Mouse (Mus musculus): ENCODE measurements around the gene Smr2. TPM values are rescaled to one million over a fixed set of nuclear protein-coding genes. Genes with fewer than 3 reads are reported as not detected.

Smr2 gene
- not detected for total RNA-seq (2023)

DNA sequence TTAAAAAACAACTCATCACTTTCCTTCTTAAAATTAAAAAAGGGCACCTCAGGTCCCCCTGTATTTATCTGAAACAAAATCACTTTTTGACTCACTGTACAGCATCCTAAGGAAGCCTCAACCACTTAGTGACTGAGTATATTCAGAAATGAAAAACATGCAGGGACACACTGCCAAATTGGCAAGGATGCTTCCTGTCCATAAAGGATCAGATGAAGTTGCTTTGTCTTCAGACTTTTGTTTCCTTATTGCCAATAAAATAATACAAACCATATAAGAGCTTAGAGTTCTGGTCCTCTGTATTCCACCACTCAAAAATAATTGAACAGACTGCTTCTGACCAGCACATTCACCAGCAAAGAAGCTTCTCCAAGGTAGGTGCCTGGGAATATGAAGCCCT, at the start of gene Smr2:
Gene Smr2 (plus strand): TSS at position 301 of the 400 bp plus-strand sequence.

GRCm38 (mm10) chr5:88111430-88111829, 25.1 kb downstream of the Smr2 start, which contains the start of gene Gm11116:
Gene Gm11116, minus strand, starts transcription at chr5:88111530.

DNA sequence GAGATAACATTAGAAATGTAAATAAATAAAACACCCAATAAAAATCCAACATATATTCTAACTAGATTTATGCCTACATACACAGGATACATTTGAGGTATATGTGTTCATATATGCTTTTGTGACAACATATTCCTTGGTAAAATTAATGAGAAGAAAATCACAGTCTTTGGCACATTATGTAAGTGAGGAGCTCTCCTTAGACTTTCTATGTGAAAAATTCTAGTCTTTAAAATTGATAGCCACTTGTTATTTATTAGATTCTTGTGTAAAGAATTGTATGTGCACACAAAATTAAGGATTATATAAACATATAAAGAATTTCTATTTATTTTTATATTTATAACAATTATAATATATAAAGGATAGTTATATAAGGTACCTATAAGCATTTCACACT, 67.6 kb downstream of the Smr2 start, which contains the start of gene Gm11115:
Gene Gm11115 (minus strand): TSS at position 101 of the 400 bp plus-strand sequence.

Other genes starting within 250 kb of the Smr2 start
- not detected for gene Odam, start 201.5 kb upstream of the Smr2 start, total RNA-seq (2023)
- not detected for gene Csn3, start 161.0 kb upstream of the Smr2 start, total RNA-seq (2023)
- not detected for gene 2310003L06Rik, start 117.1 kb upstream of the Smr2 start, total RNA-seq (2023)
- not detected for gene Gm28434, start 117.0 kb upstream of the Smr2 start, total RNA-seq (2023)
- not detected for gene Cabs1, start 107.1 kb upstream of the Smr2 start, total RNA-seq (2023)
- not detected for gene Smr3a, start 84.0 kb upstream of the Smr2 start, total RNA-seq (2023)
- not detected for gene Gm11116, start 25.0 kb downstream of the Smr2 start, total RNA-seq (2023)
- not detected for gene Gm11115, start 67.5 kb downstream of the Smr2 start, total RNA-seq (2023)
- not detected for gene Gm7714, start 182.4 kb downstream of the Smr2 start, total RNA-seq (2023)
- gene Prol1, start 230.8 kb downstream of the Smr2 start, total RNA-seq (2023): not detected